Mouse (Mus musculus): ENCODE data around the gene Srxn1. TPM values are rescaled to one million over a fixed set of nuclear protein-coding genes. Genes with fewer than 3 reads are reported as not detected.

Srxn1 gene
- polyA plus RNA-seq, 1 experiment: 30.6 TPM

DNA sequence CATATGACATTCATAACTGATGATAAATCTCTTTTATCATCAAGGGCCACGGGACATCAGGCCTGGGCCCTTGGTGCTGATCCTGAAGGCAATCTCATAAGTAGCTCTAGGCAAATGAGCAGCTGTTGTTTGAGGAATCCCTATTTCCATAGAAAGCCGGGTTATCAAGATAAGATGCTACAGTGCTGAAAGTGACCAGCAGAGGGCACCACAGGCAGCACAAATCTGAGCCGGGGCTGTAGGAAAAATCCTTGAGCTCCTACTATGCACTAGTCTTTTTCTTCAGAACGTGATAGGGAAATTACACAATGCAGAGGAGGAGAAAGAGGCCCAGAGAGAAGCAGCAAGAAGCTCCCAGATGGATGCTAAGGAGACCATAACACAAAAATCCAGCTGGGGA is 16.2 kb upstream of the Srxn1 start:
- H3K4me1 ChIP-seq: peaks cover 18% of the 10 kb centered on the region
- H3K9me3 ChIP-seq: peaks cover 15% of the 10 kb centered on the region
- no peaks in the 10 kb centered on the region for H3K36me3 ChIP-seq (replicated peaks; ENCODE audit: low read length)
- peaks cover 94% of the 10 kb centered on the region for H3K27me3 ChIP-seq (replicated peaks)
- H3K4me3 ChIP-seq (replicated peaks): no peak overlapping the region
- TF ChIP-seq GATA1 (IDR thresholded peaks at IDR 0.05; ENCODE audit: borderline replicate concordance, low read length): no peak
- TF ChIP-seq FLI1 (IDR thresholded peaks at IDR 0.05; ENCODE audit: low read length): no peak

DNA sequence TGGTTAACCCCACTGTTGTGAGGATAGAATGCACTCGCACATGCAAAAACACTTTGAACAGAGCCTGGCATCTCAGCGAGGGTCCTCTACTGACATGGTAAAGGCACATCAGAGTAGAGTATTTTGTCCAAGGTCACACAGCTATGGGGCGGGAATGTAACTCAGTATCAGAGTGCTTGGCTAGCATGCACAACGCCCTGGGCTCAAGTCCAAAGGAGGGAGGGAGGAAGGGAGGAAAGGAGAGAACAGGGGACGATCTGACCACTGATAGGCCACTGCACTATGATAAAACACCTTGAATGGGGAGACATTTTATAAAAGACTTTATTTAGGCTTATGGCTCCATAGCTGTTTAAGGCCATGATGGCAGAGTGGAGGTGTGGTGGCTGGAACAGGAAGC is 15.7 kb upstream of the Srxn1 start:
- peaks cover 94% of the 10 kb centered on the region for H3K27me3 ChIP-seq (replicated peaks)
- H3K36me3 ChIP-seq (replicated peaks; ENCODE audit: low read length): no peaks in the 10 kb centered on the region
- peaks cover 15% of the 10 kb centered on the region for H3K9me3 ChIP-seq
- TF ChIP-seq FLI1 (IDR thresholded peaks at IDR 0.05; ENCODE audit: low read length) (no peak), GATA1 (IDR thresholded peaks at IDR 0.05; ENCODE audit: borderline replicate concordance, low read length) (no peak)
- no peak overlapping the region for H3K4me3 ChIP-seq (replicated peaks)
- H3K4me1 ChIP-seq: peaks cover 18% of the 10 kb centered on the region

DNA sequence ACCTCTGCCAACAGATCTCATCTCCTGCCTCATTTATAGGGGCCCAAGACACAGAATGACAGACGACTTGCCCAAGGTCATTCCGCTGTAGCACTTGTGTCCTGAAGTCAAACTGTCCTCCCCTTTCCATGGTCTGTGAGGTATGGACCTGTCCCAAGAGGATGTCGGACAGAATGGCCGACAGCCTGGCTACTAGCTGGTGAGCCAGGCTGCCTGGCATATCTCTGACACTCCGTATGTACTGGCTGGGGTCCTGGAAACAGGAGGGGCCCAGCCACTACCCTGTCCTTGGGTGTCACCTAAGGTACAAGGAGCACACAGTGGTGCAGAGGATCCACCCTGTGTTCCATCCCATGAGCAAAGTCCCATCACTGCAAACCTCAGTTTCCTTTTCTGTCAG is 14.8 kb upstream of the Srxn1 start:
- H3K36me3 ChIP-seq (replicated peaks; ENCODE audit: low read length): no peaks in the 10 kb centered on the region
- H3K9me3 ChIP-seq: peaks cover 15% of the 10 kb centered on the region
- H3K27me3 ChIP-seq (replicated peaks): peaks cover 94% of the 10 kb centered on the region
- no peak overlapping the region for H3K4me3 ChIP-seq (replicated peaks)
- TF ChIP-seq GATA1 (IDR thresholded peaks at IDR 0.05; ENCODE audit: borderline replicate concordance, low read length) (no peak), FLI1 (IDR thresholded peaks at IDR 0.05; ENCODE audit: low read length) (no peak)
- peaks cover 17% of the 10 kb centered on the region for H3K4me1 ChIP-seq

DNA sequence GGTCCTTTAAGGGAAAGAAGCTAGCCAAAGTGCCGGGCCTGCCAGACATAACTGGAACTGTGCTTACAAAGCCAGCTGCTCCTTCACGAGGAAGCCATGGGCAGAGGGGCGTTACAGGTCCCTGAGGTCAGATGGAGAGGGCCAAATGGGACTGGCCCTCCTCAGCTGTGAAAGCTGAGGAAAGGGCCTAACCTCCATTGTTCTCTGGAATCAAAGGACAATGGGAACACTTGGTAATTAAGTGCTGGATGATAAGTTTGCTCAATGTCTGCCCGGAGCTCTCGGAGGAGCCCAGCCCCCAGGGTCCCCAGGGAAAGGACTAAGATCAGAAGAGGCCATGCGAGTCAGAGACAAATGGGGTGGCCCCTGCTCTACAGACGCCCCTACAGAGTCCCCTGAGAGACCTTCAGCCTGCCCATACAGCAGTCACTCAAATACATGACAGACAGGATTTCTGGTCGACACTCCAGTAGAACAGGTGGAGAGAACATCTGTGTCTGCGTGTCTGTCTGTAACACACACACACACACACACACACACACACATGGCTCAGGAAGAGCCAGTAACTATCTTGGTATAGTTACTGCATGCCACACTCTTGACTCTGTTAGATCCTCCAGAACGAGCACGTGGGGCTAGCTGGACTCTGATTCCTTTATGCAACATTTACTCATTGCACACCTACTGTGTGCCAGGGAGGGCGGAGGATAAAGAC is 13.8 kb upstream of the Srxn1 start:
- H3K4me3 ChIP-seq (replicated peaks): no peak overlapping the region
- peaks cover 97% of the 10 kb centered on the region for H3K27me3 ChIP-seq (replicated peaks)
- H3K4me1 ChIP-seq: peaks cover 14% of the 10 kb centered on the region
- peaks cover 15% of the 10 kb centered on the region for H3K9me3 ChIP-seq
- TF ChIP-seq GATA1 (IDR thresholded peaks at IDR 0.05; ENCODE audit: borderline replicate concordance, low read length): no peak
- no peak for TF ChIP-seq FLI1 (IDR thresholded peaks at IDR 0.05; ENCODE audit: low read length)
- H3K36me3 ChIP-seq (replicated peaks; ENCODE audit: low read length): no peaks in the 10 kb centered on the region

DNA sequence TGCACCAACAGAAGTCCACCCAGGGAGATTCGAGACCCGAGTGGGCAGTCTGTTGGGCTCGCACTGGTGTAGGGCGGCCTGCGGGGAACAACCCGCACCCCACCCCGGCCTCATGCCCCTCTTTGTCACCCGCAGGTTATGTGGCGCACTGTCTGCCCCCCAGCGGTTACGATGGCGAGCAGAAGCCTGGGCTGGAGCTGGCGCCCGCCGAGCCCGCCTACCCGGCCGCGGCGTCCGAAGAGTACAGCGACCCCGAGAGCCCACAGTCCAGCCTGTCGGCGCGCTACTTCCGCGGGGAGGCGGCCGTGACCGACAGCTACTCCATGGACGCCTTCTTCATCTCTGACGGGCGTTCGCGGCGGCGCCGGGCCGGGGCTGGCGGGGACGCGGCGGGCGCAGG is 12.4 kb upstream of the Srxn1 start:
- Histone ChIP-seq H3K27me3 (replicated peaks) (peaks cover 97% of the 10 kb centered on the region), H3K36me3 (replicated peaks; ENCODE audit: low read length) (no peaks in the 10 kb centered on the region), H3K4me3 (replicated peaks) (peak overlapping the region; percentile 6), H3K4me1 (peaks cover 14% of the 10 kb centered on the region), H3K9me3 (peaks cover 15% of the 10 kb centered on the region)
- no peak for TF ChIP-seq GATA1 (IDR thresholded peaks at IDR 0.05; ENCODE audit: borderline replicate concordance, low read length)
- no peak for TF ChIP-seq FLI1 (IDR thresholded peaks at IDR 0.05; ENCODE audit: low read length)

DNA sequence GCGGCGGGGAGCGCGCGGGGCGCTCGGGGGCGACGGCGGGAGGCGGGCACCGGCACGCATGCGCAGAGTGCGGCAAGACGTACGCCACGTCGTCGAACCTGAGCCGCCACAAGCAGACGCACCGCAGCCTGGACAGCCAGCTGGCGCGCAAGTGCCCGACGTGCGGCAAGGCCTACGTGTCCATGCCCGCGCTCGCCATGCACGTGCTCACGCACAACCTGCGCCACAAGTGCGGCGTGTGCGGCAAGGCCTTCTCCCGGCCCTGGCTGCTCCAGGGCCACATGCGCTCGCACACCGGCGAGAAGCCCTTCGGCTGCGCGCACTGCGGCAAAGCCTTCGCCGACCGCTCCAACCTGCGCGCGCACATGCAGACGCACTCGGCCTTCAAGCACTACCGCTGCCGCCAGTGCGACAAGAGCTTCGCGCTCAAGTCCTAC is 11.9 kb upstream of the Srxn1 start:
- Histone ChIP-seq H3K9me3 (peaks cover 15% of the 10 kb centered on the region), H3K27me3 (replicated peaks) (peaks cover 97% of the 10 kb centered on the region), H3K4me3 (replicated peaks) (peak overlapping the region; percentile 90), H3K36me3 (replicated peaks; ENCODE audit: low read length) (no peaks in the 10 kb centered on the region), H3K4me1 (peaks cover 14% of the 10 kb centered on the region)
- no peak for TF ChIP-seq FLI1 (IDR thresholded peaks at IDR 0.05; ENCODE audit: low read length)
- TF ChIP-seq GATA1 (IDR thresholded peaks at IDR 0.05; ENCODE audit: borderline replicate concordance, low read length): no peak

DNA sequence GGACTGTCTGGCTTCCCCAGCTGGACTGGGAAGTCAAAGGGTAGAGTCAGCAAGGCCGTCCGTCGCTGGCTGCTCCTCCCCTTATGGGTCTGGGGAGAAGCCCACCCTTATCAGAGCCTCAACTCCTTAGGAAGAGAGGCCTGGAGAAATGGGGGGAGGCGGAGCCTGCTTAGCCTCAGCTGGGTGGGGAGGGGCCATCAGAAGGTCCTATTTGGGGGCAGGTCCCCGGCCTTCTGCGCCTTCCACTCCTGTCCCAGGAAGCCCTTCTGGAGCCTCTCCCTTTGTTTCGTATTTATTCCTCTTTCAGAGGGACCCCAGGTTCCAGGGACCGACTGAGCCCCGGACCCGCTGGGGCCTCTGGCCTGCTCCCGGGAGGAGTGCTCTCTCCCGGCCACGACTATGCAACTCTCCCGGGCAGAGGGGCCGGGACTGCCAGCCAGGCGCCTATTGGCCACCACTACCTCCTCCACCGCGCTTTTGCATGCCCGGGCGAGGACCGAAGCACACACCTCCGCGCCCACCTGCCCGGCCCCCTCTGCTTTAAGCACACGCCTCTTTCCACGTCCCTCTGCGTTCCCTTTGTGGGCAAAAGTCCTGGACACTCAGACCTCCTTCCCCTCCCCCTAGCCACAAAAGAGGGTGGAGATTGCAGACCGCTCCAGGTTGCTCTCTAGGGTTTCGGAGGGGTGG is 10.3 kb upstream of the Srxn1 start:
- peaks cover 14% of the 10 kb centered on the region for H3K4me1 ChIP-seq
- H3K9me3 ChIP-seq: peaks cover 10% of the 10 kb centered on the region
- TF ChIP-seq GATA1 (IDR thresholded peaks at IDR 0.05; ENCODE audit: borderline replicate concordance, low read length) (no peak), FLI1 (IDR thresholded peaks at IDR 0.05; ENCODE audit: low read length) (no peak)
- no peaks in the 10 kb centered on the region for H3K36me3 ChIP-seq (replicated peaks; ENCODE audit: low read length)
- peak overlapping the region; percentile 23 for H3K4me3 ChIP-seq (replicated peaks)
- H3K27me3 ChIP-seq (replicated peaks): peaks cover 97% of the 10 kb centered on the region

DNA sequence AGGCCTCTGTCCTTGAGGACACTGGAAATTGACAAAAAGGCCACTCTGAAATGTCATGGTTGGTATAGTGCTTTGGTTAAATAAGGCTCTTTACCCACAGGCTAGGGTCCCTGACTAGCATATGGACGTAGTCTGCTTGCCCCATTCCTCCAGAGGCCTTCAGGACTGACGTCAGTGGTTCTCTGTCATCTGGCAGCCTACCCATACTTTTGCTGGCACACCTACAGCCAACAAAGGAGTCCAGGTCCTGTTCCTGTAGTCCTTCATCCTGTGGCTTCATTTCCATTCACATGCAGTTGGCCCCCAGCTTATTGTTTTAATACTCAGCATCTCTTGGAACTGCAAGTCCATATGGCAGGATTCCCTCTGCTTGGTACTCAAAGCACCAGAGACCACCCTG is 8.4 kb upstream of the Srxn1 start:
- Histone ChIP-seq H3K4me1 (peaks cover 18% of the 10 kb centered on the region), H3K36me3 (replicated peaks; ENCODE audit: low read length) (no peaks in the 10 kb centered on the region), H3K27me3 (replicated peaks) (peaks cover 94% of the 10 kb centered on the region), H3K9me3 (0 out of 2 replicates have a peak, but pooled peaks cover 4% of the 10 kb centered on the region), H3K4me3 (replicated peaks) (no peak overlapping the region)
- TF ChIP-seq FLI1 (IDR thresholded peaks at IDR 0.05; ENCODE audit: low read length) (no peak), GATA1 (IDR thresholded peaks at IDR 0.05; ENCODE audit: borderline replicate concordance, low read length) (no peak)

DNA sequence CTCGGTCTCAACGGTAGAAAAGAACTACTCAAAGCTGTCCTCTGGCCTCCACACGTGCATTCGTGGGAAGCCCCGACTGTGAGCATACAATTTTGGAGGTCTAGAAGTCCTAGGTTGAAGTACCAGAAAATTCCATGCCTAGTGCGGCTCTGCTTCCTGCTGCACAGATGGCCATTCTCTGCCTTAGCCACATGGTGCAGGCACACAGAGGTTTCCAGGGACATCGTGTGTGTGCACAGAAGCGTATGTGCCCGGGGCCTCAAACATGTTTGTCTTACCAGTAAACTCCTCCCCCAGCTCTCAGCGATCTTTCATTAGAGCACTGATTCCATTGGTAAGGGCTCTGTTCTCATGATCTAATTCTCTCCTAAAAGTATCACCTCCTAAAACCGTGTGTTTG is 7.4 kb upstream of the Srxn1 start:
- Histone ChIP-seq H3K4me3 (replicated peaks) (no peak overlapping the region), H3K36me3 (replicated peaks; ENCODE audit: low read length) (no peaks in the 10 kb centered on the region), H3K9me3 (peaks cover 10% of the 10 kb centered on the region), H3K4me1 (peaks cover 24% of the 10 kb centered on the region), H3K27me3 (replicated peaks) (peaks cover 92% of the 10 kb centered on the region)
- TF ChIP-seq GATA1 (IDR thresholded peaks at IDR 0.05; ENCODE audit: borderline replicate concordance, low read length): no peak
- TF ChIP-seq FLI1 (IDR thresholded peaks at IDR 0.05; ENCODE audit: low read length): no peak

DNA sequence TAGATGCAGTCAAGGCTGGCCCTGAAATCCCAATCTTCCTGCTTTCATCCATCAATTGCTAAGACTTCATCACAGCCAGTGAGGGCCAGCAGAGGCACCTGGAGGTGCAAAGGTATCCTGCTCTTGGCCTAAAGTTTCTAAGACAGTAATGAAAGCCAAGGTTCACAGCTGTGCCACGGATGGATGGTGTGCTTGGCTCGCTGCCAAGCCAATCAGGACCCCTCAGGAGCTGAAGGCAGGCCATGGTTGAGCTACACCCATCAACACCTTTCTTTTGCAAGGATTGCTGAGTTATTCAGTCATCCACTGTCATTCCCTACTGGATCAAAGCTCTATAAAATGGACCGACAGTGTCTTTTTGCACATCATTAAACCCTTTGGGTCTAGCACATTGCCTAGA is 5.8 kb upstream of the Srxn1 start:
- Histone ChIP-seq H3K36me3 (replicated peaks; ENCODE audit: low read length) (no peaks in the 10 kb centered on the region), H3K9me3 (peaks cover 7% of the 10 kb centered on the region), H3K4me1 (peaks cover 19% of the 10 kb centered on the region), H3K4me3 (replicated peaks) (no peak overlapping the region), H3K27me3 (replicated peaks) (peaks cover 80% of the 10 kb centered on the region)
- TF ChIP-seq FLI1 (IDR thresholded peaks at IDR 0.05; ENCODE audit: low read length) (no peak), GATA1 (IDR thresholded peaks at IDR 0.05; ENCODE audit: borderline replicate concordance, low read length) (no peak)
